Mouse (Mus musculus) adrenal gland, postnatal 36 days (tissue): Measurements from ENCODE around the gene 4930562C15Rik. TPM values are rescaled to one million over a fixed set of nuclear protein-coding genes. Genes with fewer than 3 reads are reported as not detected.

Experiments used
- DNase-seq, 2 experiments: peaks; one replicate each; pipeline ENCODE4 v3.0.0; 2021; ENCODE audit warnings: mixed read lengths in 1 of 2
- total RNA-seq, 2 experiments: library from RNA; stranded (reverse); gene quantifications; 2 replicates each; pipeline ENCODE4 v1.2.3; 2021

Gene 4930562C15Rik
- total RNA-seq, 2 experiments from 2014 or later, result not detected

GRCm38 (mm10) chr16:4890201-4890709, 55.0 kb downstream of the 4930562C15Rik start:
- no peak for DNase-seq

- no peak for DNase-seq
Measured at GRCm38 (mm10) chr16:4892171-4892570, 57.0 kb downstream of the 4930562C15Rik start.

GRCm38 (mm10) chr16:4894201-4894908, 59.1 kb downstream of the 4930562C15Rik start:
- DNase-seq, result no peak

GRCm38 (mm10) chr16:4896249-4897027, 61.2 kb downstream of the 4930562C15Rik start:
- DNase-seq, result peak; percentile 22 to 38

GRCm38 (mm10) chr16:4897146-4897730, 62.0 kb downstream of the 4930562C15Rik start:
- DNase-seq, result no peak

- DNase-seq, result no peak
Measured at GRCm38 (mm10) chr16:4898881-4899280, 63.7 kb downstream of the 4930562C15Rik start.

- no peak for DNase-seq
Measured at GRCm38 (mm10) chr16:4899711-4900110, 64.5 kb downstream of the 4930562C15Rik start.

- DNase-seq, result no peak
Measured at GRCm38 (mm10) chr16:4901167-4901566, 66.0 kb downstream of the 4930562C15Rik start.

- no peak for DNase-seq
Measured at GRCm38 (mm10) chr16:4902390-4902789, 67.2 kb downstream of the 4930562C15Rik start.

- peak in 1 of 2 experiments; percentile 20 for DNase-seq
Measured at GRCm38 (mm10) chr16:4903491-4904102, 68.4 kb downstream of the 4930562C15Rik start.

GRCm38 (mm10) chr16:4904878-4905277, 69.7 kb downstream of the 4930562C15Rik start:
- no peak for DNase-seq

- no peak for DNase-seq
Measured at GRCm38 (mm10) chr16:4905591-4905990, 70.4 kb downstream of the 4930562C15Rik start.

- no peak for DNase-seq
Measured at GRCm38 (mm10) chr16:4906559-4906958, 71.3 kb downstream of the 4930562C15Rik start.

GRCm38 (mm10) chr16:4907386-4907785, 72.2 kb downstream of the 4930562C15Rik start:
- no peak for DNase-seq

- DNase-seq, result no peak
Measured at GRCm38 (mm10) chr16:4907972-4908371, 72.8 kb downstream of the 4930562C15Rik start.

- DNase-seq, result no peak
Measured at GRCm38 (mm10) chr16:4909745-4910144, 74.5 kb downstream of the 4930562C15Rik start.

- DNase-seq, result no peak
Measured at GRCm38 (mm10) chr16:4910758-4911157, 75.5 kb downstream of the 4930562C15Rik start.

GRCm38 (mm10) chr16:4912074-4912648, 76.9 kb downstream of the 4930562C15Rik start:
- DNase-seq, result no peak

- DNase-seq, result peak; percentile 27 to 35
Measured at GRCm38 (mm10) chr16:4912907-4913782, 77.9 kb downstream of the 4930562C15Rik start.

GRCm38 (mm10) chr16:4913783-4914735, 78.8 kb downstream of the 4930562C15Rik start:
- DNase-seq, result peak; percentile 82 to 86
